Mouse (Mus musculus) liver, embryonic 14.5 days (tissue): ENCODE measurements around the gene Hspa4. TPM values are rescaled to one million over a fixed set of nuclear protein-coding genes. Genes with fewer than 3 reads are reported as not detected.

Experiments used
- ATAC-seq: fragments of 200-750 bp; cut with Nextera tagmentation; 2 replicates; pipeline ENCODE4 v1.8.0; 2017; ENCODE audit warnings: moderate number of reproducible peaks, mild to moderate bottlenecking, moderate library complexity; ENCODE audit not compliant: insufficient read depth
- DNase-seq, 3 experiments: peaks; one replicate each; pipeline ENCODE4 v3.0.0-alpha.2; 2012 to 2013; ENCODE audit warnings: low read depth in 3 of 3, low spot score in 3 of 3
- H3K27ac ChIP-seq: fragments of 300-500 bp; sonication (generic); 2 replicates; pipeline ENCODE4 v1.5.1; 2014; ENCODE audit warnings: moderate library complexity, mild to moderate bottlenecking, control low read depth, inconsistent platforms
- H3K27me3 ChIP-seq: fragments of 300-500 bp; sonication (generic); 2 replicates; pipeline ENCODE4 v1.6.1; 2014; ENCODE audit warnings: mild to moderate bottlenecking, low read length, moderate library complexity; ENCODE audit not compliant: control insufficient read depth, insufficient read depth
- H3K36me3 ChIP-seq: fragments of 300-500 bp; sonication (generic); replicated peaks from 2 replicates; pipeline ENCODE4 v1.6.1; 2014; ENCODE audit warnings: low read depth; ENCODE audit not compliant: control insufficient read depth, insufficient read depth
- H3K4me1 ChIP-seq, 2 experiments: fragments of 200-500 bp in 1 of 2; fragments of 300-500 bp in 1 of 2; sonication (generic) in 1 of 2; replicated peaks; 2 replicates each; pipeline ENCODE4 v1.6.1; 2012 to 2014; ENCODE audit warnings: antibody characterized with exemption in 1 of 2, inconsistent platforms in 1 of 2, low read length in 1 of 2; ENCODE audit not compliant: control insufficient read depth in 2 of 2, insufficient read depth in 2 of 2
- H3K4me2 ChIP-seq: fragments of 300-500 bp; sonication (generic); 2 replicates; pipeline ENCODE4 v1.6.1; 2014; ENCODE audit warnings: low read depth, mild to moderate bottlenecking, control low read depth, moderate library complexity
- H3K4me3 ChIP-seq, 2 experiments: fragments of 200-500 bp in 1 of 2; fragments of 300-500 bp in 1 of 2; sonication (generic) in 1 of 2; 2 replicates each; pipeline ENCODE4 v1.5.1; 2012 to 2014; ENCODE audit warnings: low read depth in 2 of 2, low read length in 2 of 2, mild to moderate bottlenecking in 2 of 2, control low read depth in 1 of 2, inconsistent platforms in 1 of 2, moderate library complexity in 1 of 2; ENCODE audit not compliant: insufficient read depth in 1 of 2
- H3K9ac ChIP-seq: fragments of 300-500 bp; sonication (generic); replicated peaks from 2 replicates; pipeline ENCODE4 v1.6.1; 2014; ENCODE audit warnings: mild to moderate bottlenecking, control low read depth, moderate library complexity
- H3K9me3 ChIP-seq: fragments of 300-500 bp; sonication (generic); 2 replicates; pipeline ENCODE4 v1.6.1; 2016; ENCODE audit warnings: low read length, mixed read lengths; ENCODE audit not compliant: control insufficient read depth
- CTCF ChIP-seq: IDR thresholded peaks from 2 replicates; pipeline ENCODE4 v1.5.1; 2016; ENCODE audit warnings: antibody characterized with exemption, low read depth, control low read depth
- EP300 ChIP-seq: IDR thresholded peaks from 2 replicates; pipeline ENCODE4 v1.6.1; 2016; ENCODE audit warnings: antibody characterized with exemption, low read depth
- WGBS: fragments of 180-500 bp; shearing (Covaris S2); extraction: QIAGEN DNeasy Blood & Tissue Kit; methylation state at CpG from one replicate; pipeline ENCODE4 v1.1.7; 2014; ENCODE audit not compliant: insufficient replicate concordance; 5-methylcytosine and 5-hydroxymethylcytosine counted together
- polyA plus RNA-seq, 2 experiments: library from polyadenylated mRNA; depleted of rRNA in 1 of 2; stranded (reverse) in 1 of 2; unstranded in 1 of 2; fragments of >200 nt; fragmentation: Nextera tagmentation in 1 of 2; extraction: Ambion mirVana in 1 of 2; gene quantifications; 2 replicates each; pipeline versions ENCODE4 v1.2.1 to v1.2.3; 2012 to 2014

Gene Hspa4
- polyA plus RNA-seq, 2 experiments: 26.6 to 47.0 TPM

DNA sequence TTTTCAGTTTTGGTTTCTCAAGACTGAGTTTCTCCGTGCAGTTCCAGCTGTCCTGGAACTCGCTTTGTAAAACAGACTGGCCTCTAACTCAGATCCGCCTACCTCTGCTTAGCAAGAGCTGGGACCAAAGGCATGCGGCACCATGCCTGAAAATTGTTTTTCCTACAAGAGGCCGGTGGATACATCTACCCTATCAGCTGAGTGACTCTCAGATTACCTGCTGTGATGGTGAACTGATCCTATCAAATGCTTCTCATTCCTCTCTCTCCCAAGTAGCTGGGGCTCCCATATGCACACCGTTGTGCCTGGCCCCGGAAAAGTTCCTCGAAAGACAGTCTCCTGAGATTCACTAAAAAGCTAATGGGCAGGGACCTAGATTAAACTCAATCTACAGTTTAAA lies 37.4 kb upstream of the Hspa4 start:
- H3K4me1 ChIP-seq: no peaks in the 10 kb centered on the region
- H3K9me3 ChIP-seq: no peaks in the 10 kb centered on the region
- 75% methylated on average over 8 of the region's 8 CpGs for WGBS
- no peaks in the 10 kb centered on the region for H3K36me3 ChIP-seq
- H3K9ac ChIP-seq: no peak overlapping the region
- H3K27me3 ChIP-seq: no peaks in the 10 kb centered on the region
- DNase-seq (no peak), ATAC-seq (no peak)
- TF ChIP-seq CTCF (no peak), EP300 (no peak)
- H3K4me2 ChIP-seq: no peak overlapping the region
- no peak overlapping the region for H3K4me3 ChIP-seq
- no peak overlapping the region for H3K27ac ChIP-seq

DNA sequence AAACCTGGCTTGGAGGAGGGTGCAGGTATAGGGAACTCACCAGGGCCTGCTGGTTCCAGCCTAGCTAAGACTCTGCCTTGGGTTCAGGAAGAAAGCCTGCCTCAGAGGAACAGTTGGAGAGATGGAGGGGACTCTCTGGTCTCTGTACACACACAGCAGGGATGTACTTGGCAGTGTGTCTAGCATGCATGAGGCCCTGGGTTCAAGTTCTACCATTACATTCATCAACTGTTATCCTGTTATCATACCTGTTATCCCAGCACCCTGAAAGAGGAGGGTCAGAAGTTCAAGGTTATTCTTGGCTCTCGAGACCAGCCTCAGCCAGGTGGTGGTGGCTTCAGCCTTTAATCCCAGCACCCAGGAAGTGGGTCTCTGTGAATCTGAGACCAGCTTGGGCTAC lies 36.7 kb upstream of the Hspa4 start:
- ATAC-seq (no peak), DNase-seq (no peak)
- no peaks in the 10 kb centered on the region for H3K4me1 ChIP-seq
- 69% methylated on average over 1 of the region's 1 CpGs for WGBS
- H3K27ac ChIP-seq: no peak overlapping the region
- H3K4me2 ChIP-seq: no peak overlapping the region
- H3K27me3 ChIP-seq: no peaks in the 10 kb centered on the region
- no peak overlapping the region for H3K4me3 ChIP-seq
- TF ChIP-seq EP300: no peak
- no peak for TF ChIP-seq CTCF
- H3K9ac ChIP-seq: no peak overlapping the region
- no peaks in the 10 kb centered on the region for H3K9me3 ChIP-seq
- H3K36me3 ChIP-seq: no peaks in the 10 kb centered on the region

DNA sequence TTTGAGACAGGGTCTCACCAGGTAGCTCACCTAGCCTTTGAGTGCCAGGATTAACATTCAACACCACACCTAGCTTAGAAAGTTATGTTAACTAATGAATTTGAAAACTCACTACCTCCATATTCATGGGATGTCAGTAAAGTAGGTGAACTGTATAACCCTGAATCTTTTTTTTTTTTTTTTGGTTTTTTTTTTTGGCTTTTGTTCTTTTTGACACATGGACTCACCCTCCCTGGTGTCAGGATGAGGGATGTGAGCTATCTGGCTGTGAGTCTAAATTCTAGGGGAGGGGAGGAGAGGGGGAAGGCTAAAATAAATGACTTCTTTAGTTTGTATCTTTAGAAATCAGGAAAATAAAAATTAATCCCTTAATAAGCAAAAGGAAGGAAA lies 35.9 kb upstream of the Hspa4 start:
- no peak for DNase-seq
- no peaks in the 10 kb centered on the region; the same call in 1 of the 2 replicates for H3K36me3 ChIP-seq
- H3K9me3 ChIP-seq: no peaks in the 10 kb centered on the region
- H3K9ac ChIP-seq: no peak overlapping the region
- no peak for ATAC-seq
- no peak overlapping the region for H3K27ac ChIP-seq
- H3K4me3 ChIP-seq: no peak overlapping the region
- H3K4me2 ChIP-seq: no peak overlapping the region
- no peaks in the 10 kb centered on the region for H3K4me1 ChIP-seq
- TF ChIP-seq EP300 (no peak), CTCF (no peak)
- no peaks in the 10 kb centered on the region for H3K27me3 ChIP-seq

DNA sequence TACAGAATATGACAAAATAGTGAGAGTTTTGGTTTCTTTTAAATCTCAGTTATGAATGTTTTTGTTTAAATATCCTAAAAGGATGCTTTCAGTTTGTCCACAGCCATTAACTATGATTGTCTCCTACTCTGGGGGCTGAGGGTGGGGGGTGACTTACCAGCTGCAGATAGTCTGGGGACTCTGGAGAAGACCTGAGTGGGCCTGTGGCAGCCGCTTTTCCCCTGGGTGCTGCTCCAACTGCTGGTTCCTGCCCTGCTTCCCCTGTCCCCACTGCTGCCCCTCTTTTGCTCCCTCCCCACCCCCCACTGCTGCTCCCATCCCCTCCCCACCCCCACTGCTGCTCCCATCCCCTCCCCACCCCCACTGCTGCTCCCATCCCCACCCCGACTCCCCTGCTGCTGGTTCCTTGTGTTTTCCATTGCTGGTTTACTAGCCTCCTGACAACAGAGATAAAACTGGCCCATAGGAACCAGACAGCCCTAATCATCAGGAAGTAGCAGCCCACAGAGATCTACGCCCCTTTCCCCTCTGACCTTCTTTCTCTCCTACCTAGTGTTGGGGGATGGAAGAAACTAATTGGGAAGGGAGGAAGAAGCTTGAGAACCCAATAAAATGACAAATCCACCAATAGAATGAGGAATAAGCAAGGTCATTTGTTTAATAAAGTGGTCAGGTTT lies 35.4 kb upstream of the Hspa4 start:
- Histone ChIP-seq H3K4me3 (no peak overlapping the region), H3K27ac (no peak overlapping the region), H3K9ac (no peak overlapping the region), H3K27me3 (no peaks in the 10 kb centered on the region), H3K4me1 (no peaks in the 10 kb centered on the region), H3K4me2 (no peak overlapping the region), H3K9me3 (no peaks in the 10 kb centered on the region), H3K36me3 (peaks cover 2% of the 10 kb centered on the region; the same call in 1 of the 2 replicates)
- DNase-seq (no peak), ATAC-seq (no peak)
- TF ChIP-seq EP300 (no peak), CTCF (no peak)
- 12% methylated on average over 3 of the region's 3 CpGs for WGBS

DNA sequence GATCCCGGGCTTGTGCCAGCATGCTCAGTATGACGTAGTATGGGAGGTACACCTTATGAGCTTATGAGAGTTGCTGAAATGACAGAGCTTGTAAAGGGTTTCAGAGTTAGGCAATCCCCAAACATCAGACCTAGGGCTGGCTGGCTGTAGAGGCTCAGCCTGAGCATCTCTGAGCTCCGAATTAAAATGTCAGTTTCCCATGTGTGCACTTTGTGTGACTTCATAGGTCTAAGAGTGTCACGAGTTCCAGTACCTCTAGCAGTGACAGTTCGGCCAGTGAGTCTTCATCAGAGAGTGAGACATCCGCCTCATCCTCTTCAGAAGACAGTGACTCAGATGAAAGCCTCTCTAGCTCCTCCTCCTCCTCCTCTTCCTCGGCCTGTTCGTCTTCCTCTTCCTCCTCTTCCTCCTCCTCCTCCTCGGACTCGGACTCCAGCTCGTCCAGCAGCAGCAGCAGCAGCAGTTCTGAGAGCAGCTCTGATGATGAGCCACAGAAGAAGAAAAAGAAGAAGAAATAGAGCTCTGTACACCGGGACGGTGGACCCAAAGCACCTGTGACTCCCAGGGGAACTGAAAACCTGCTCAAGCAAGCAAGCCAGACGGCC lies 31.9 kb upstream of the Hspa4 start:
- Histone ChIP-seq H3K9me3 (no peaks in the 10 kb centered on the region), H3K36me3 (peaks cover 7% of the 10 kb centered on the region), H3K4me1 (no peaks in the 10 kb centered on the region), H3K9ac (no peak overlapping the region), H3K4me2 (no peak overlapping the region), H3K27ac (no peak overlapping the region), H3K27me3 (no peaks in the 10 kb centered on the region), H3K4me3 (no peak overlapping the region)
- DNase-seq (no peak), ATAC-seq (no peak)
- 67% methylated on average over 14 of the region's 14 CpGs for WGBS
- TF ChIP-seq EP300 (no peak), CTCF (no peak)
